Mouse (Mus musculus): ENCODE data around the gene Efnb3. TPM values are rescaled to one million over a fixed set of nuclear protein-coding genes. Genes with fewer than 3 reads are reported as not detected.
A peak's percentile ranks its signal among the peaks of the same experiment; 100 is the strongest.

The Efnb3 gene
- 9.6 and 9.7 TPM in 2 replicates for polyA plus RNA-seq (2014; fragmentation: Nextera tagmentation; extraction: Ambion mirVana)

GRCm38 (mm10) chr11:69559851-69560765, at the start of gene Efnb3:
Gene Efnb3 (minus strand): TSS chr11:69560205.
- Histone ChIP-seq H3K36me3 (ENCODE audit: control insufficient read depth, insufficient read depth, low read length) (peaks cover 6% of the 10 kb centered on the region), H3K27me3 (ENCODE audit: control insufficient read depth, insufficient read depth, low read length) (no peaks in the 10 kb centered on the region), H3K4me2 (ENCODE audit: low read depth) (peak within 1 kb of the TSS; percentile 92), H3K4me1 (ENCODE audit: control insufficient read depth, insufficient read depth, low read length) (peaks cover 58% of the 10 kb centered on the region), H3K27ac (ENCODE audit: low read depth, low read length) (peak within 1 kb of the TSS; percentile 61), H3K4me3 (ENCODE audit: low read depth, low read length) (peak within 1 kb of the TSS; percentile 72), H3K9ac (ENCODE audit: low read length) (peak within 1 kb of the TSS; percentile 87), H3K9me3 (ENCODE audit: control insufficient read depth, low read length) (no peaks in the 10 kb centered on the region)
- ATAC-seq (ENCODE audit: insufficient read depth, low FRiP score, low TSS enrichment) (peak; percentile 51; the same call in 1 of the 2 replicates), DNase-seq (ENCODE audit: low spot score) (peak; percentile 81)
- 2% methylated on average over 48 of the region's 59 CpGs for WGBS

GRCm38 (mm10) chr11:69609416-69609815, 49.4 kb upstream of the Efnb3 start:
- Histone ChIP-seq H3K9me3 (ENCODE audit: control insufficient read depth, low read length) (no peaks in the 10 kb centered on the region), H3K27ac (ENCODE audit: low read depth, low read length) (no peak overlapping the region), H3K27me3 (ENCODE audit: control insufficient read depth, insufficient read depth, low read length) (0 out of 2 replicates have a peak, but pooled peaks cover 2% of the 10 kb centered on the region), H3K4me1 (ENCODE audit: control insufficient read depth, insufficient read depth, low read length) (peaks cover 10% of the 10 kb centered on the region), H3K9ac (ENCODE audit: low read length) (no peak overlapping the region), H3K36me3 (ENCODE audit: control insufficient read depth, insufficient read depth, low read length) (no peaks in the 10 kb centered on the region), H3K4me2 (ENCODE audit: low read depth) (no peak overlapping the region), H3K4me3 (ENCODE audit: low read depth, low read length) (no peak overlapping the region)
- ATAC-seq (ENCODE audit: insufficient read depth, low FRiP score, low TSS enrichment) (no peak), DNase-seq (ENCODE audit: low spot score) (no peak)
- 54% methylated on average over 7 of the region's 7 CpGs for WGBS

GRCm38 (mm10) chr11:69608525-69608924, 48.5 kb upstream of the Efnb3 start:
- DNase-seq (ENCODE audit: low spot score) (no peak), ATAC-seq (ENCODE audit: insufficient read depth, low FRiP score, low TSS enrichment) (no peak)
- H3K27ac ChIP-seq (ENCODE audit: low read depth, low read length) = no peak overlapping the region
- no peak overlapping the region; the same call in 1 of the 2 replicates for H3K4me3 ChIP-seq (ENCODE audit: low read depth, low read length)
- peaks cover 11% of the 10 kb centered on the region for H3K4me1 ChIP-seq (ENCODE audit: control insufficient read depth, insufficient read depth, low read length)
- H3K27me3 ChIP-seq (ENCODE audit: control insufficient read depth, insufficient read depth, low read length) = 0 out of 2 replicates have a peak, but pooled peaks cover 6% of the 10 kb centered on the region
- no peaks in the 10 kb centered on the region for H3K36me3 ChIP-seq (ENCODE audit: control insufficient read depth, insufficient read depth, low read length)
- 79% methylated on average over 3 of the region's 3 CpGs for WGBS
- H3K4me2 ChIP-seq (ENCODE audit: low read depth) = no peak overlapping the region
- no peak overlapping the region for H3K9ac ChIP-seq (ENCODE audit: low read length)
- no peaks in the 10 kb centered on the region for H3K9me3 ChIP-seq (ENCODE audit: control insufficient read depth, low read length)

GRCm38 (mm10) chr11:69606832-69607231, 46.8 kb upstream of the Efnb3 start:
- ATAC-seq (ENCODE audit: insufficient read depth, low FRiP score, low TSS enrichment) (no peak), DNase-seq (ENCODE audit: low spot score) (no peak)
- Histone ChIP-seq H3K4me1 (ENCODE audit: control insufficient read depth, insufficient read depth, low read length) (peaks cover 11% of the 10 kb centered on the region), H3K27me3 (ENCODE audit: control insufficient read depth, insufficient read depth, low read length) (0 out of 2 replicates have a peak, but pooled peaks cover 6% of the 10 kb centered on the region), H3K36me3 (ENCODE audit: control insufficient read depth, insufficient read depth, low read length) (no peaks in the 10 kb centered on the region), H3K4me3 (ENCODE audit: low read depth, low read length) (no peak overlapping the region), H3K9ac (ENCODE audit: low read length) (no peak overlapping the region), H3K27ac (ENCODE audit: low read depth, low read length) (no peak overlapping the region), H3K9me3 (ENCODE audit: control insufficient read depth, low read length) (no peaks in the 10 kb centered on the region), H3K4me2 (ENCODE audit: low read depth) (no peak overlapping the region)
- WGBS = 87% methylated on average over 2 of the region's 2 CpGs

GRCm38 (mm10) chr11:69606491-69606795, 46.4 kb upstream of the Efnb3 start:
- H3K4me1 ChIP-seq (ENCODE audit: control insufficient read depth, insufficient read depth, low read length) = peaks cover 11% of the 10 kb centered on the region
- no peaks in the 10 kb centered on the region for H3K36me3 ChIP-seq (ENCODE audit: control insufficient read depth, insufficient read depth, low read length)
- 66% methylated on average over 2 of the region's 2 CpGs for WGBS
- no peak for ATAC-seq (ENCODE audit: insufficient read depth, low FRiP score, low TSS enrichment)
- no peak for DNase-seq (ENCODE audit: low spot score)
- peak overlapping the region; percentile 100 for H3K4me2 ChIP-seq (ENCODE audit: low read depth)
- no peak overlapping the region for H3K27ac ChIP-seq (ENCODE audit: low read depth, low read length)
- H3K4me3 ChIP-seq (ENCODE audit: low read depth, low read length) = no peak overlapping the region
- H3K9ac ChIP-seq (ENCODE audit: low read length) = no peak overlapping the region
- H3K9me3 ChIP-seq (ENCODE audit: control insufficient read depth, low read length) = no peaks in the 10 kb centered on the region
- H3K27me3 ChIP-seq (ENCODE audit: control insufficient read depth, insufficient read depth, low read length) = 0 out of 2 replicates have a peak, but pooled peaks cover 6% of the 10 kb centered on the region

GRCm38 (mm10) chr11:69605726-69606490, 45.9 kb upstream of the Efnb3 start, which contains the start of gene Atp1b2:
Gene Atp1b2 (minus strand): TSS chr11:69605942.
- H3K9ac ChIP-seq (ENCODE audit: low read length) = peak within 1 kb of the TSS; percentile 55
- DNase-seq (ENCODE audit: low spot score) (peak; percentile 77), ATAC-seq (ENCODE audit: insufficient read depth, low FRiP score, low TSS enrichment) (peak; percentile 79)
- H3K36me3 ChIP-seq (ENCODE audit: control insufficient read depth, insufficient read depth, low read length) = no peaks in the 10 kb centered on the region
- peak within 1 kb of the TSS; percentile 100 for H3K4me2 ChIP-seq (ENCODE audit: low read depth)
- H3K27ac ChIP-seq (ENCODE audit: low read depth, low read length) = 0 out of 2 replicates have a peak within 1 kb of the TSS, but pooled peaks have one; percentile 34
- WGBS = 4% methylated on average over 32 of the region's 32 CpGs
- peaks cover 11% of the 10 kb centered on the region for H3K4me1 ChIP-seq (ENCODE audit: control insufficient read depth, insufficient read depth, low read length)
- 0 out of 2 replicates have a peak, but pooled peaks cover 6% of the 10 kb centered on the region for H3K27me3 ChIP-seq (ENCODE audit: control insufficient read depth, insufficient read depth, low read length)
- no peaks in the 10 kb centered on the region for H3K9me3 ChIP-seq (ENCODE audit: control insufficient read depth, low read length)
- peak within 1 kb of the TSS; percentile 48 for H3K4me3 ChIP-seq (ENCODE audit: low read depth, low read length)

GRCm38 (mm10) chr11:69604795-69605664, 45.0 kb upstream of the Efnb3 start:
- DNase-seq (ENCODE audit: low spot score) = no peak

GRCm38 (mm10) chr11:69604347-69604746, 44.3 kb upstream of the Efnb3 start:
- peaks cover 14% of the 10 kb centered on the region for H3K4me1 ChIP-seq (ENCODE audit: control insufficient read depth, insufficient read depth, low read length)
- H3K27me3 ChIP-seq (ENCODE audit: control insufficient read depth, insufficient read depth, low read length) = 0 out of 2 replicates have a peak, but pooled peaks cover 6% of the 10 kb centered on the region
- peak overlapping the region; percentile 100 for H3K4me2 ChIP-seq (ENCODE audit: low read depth)
- no peaks in the 10 kb centered on the region for H3K36me3 ChIP-seq (ENCODE audit: control insufficient read depth, insufficient read depth, low read length)
- no peak overlapping the region for H3K27ac ChIP-seq (ENCODE audit: low read depth, low read length)
- no peak overlapping the region; the same call in 1 of the 2 replicates for H3K9ac ChIP-seq (ENCODE audit: low read length)
- 57% methylated on average over 3 of the region's 3 CpGs for WGBS
- ATAC-seq (ENCODE audit: insufficient read depth, low FRiP score, low TSS enrichment) (no peak), DNase-seq (ENCODE audit: low spot score) (no peak)
- no peaks in the 10 kb centered on the region for H3K9me3 ChIP-seq (ENCODE audit: control insufficient read depth, low read length)
- H3K4me3 ChIP-seq (ENCODE audit: low read depth, low read length) = peak overlapping the region; percentile 48

More at GRCm38 (mm10) chr11:69604795-69605664, 45.0 kb upstream of the Efnb3 start:
- ATAC-seq (ENCODE audit: insufficient read depth, low FRiP score, low TSS enrichment) = no peak
- H3K4me2 ChIP-seq (ENCODE audit: low read depth) = peak overlapping the region; percentile 100
- no peaks in the 10 kb centered on the region for H3K36me3 ChIP-seq (ENCODE audit: control insufficient read depth, insufficient read depth, low read length)
- under 1% methylated on average over 73 of the region's 73 CpGs for WGBS
- H3K27me3 ChIP-seq (ENCODE audit: control insufficient read depth, insufficient read depth, low read length) = 0 out of 2 replicates have a peak, but pooled peaks cover 6% of the 10 kb centered on the region
- peak overlapping the region; percentile 48 for H3K4me3 ChIP-seq (ENCODE audit: low read depth, low read length)
- H3K4me1 ChIP-seq (ENCODE audit: control insufficient read depth, insufficient read depth, low read length) = peaks cover 11% of the 10 kb centered on the region
- H3K9me3 ChIP-seq (ENCODE audit: control insufficient read depth, low read length) = no peaks in the 10 kb centered on the region
- peak overlapping the region; percentile 55 for H3K9ac ChIP-seq (ENCODE audit: low read length)
- 0 out of 2 replicates have a peak overlapping the region, but pooled peaks have one; percentile 34 for H3K27ac ChIP-seq (ENCODE audit: low read depth, low read length)
